Mouse (Mus musculus) kidney, embryonic 16.5 days (tissue): ENCODE data around the gene Klkb1. TPM values are rescaled to one million over a fixed set of nuclear protein-coding genes. Genes with fewer than 3 reads are reported as not detected.

ENCODE experiments used
- ATAC-seq: fragments of 200-750 bp; cut with Nextera tagmentation; 2 replicates; pipeline ENCODE4 v1.8.0; 2017; ENCODE audit warnings: moderate TSS enrichment; ENCODE audit not compliant: low FRiP score, low TSS enrichment
- H3K27ac ChIP-seq: fragments of 300-500 bp; sonication (generic); 2 replicates; pipeline ENCODE4 v1.5.1; 2014; ENCODE audit warnings: low read length
- H3K27me3 ChIP-seq: fragments of 300-500 bp; sonication (generic); 2 replicates; pipeline ENCODE4 v1.6.1; 2014; ENCODE audit warnings: low read length, control low read depth, mixed read lengths; ENCODE audit not compliant: insufficient read depth
- H3K36me3 ChIP-seq: fragments of 300-500 bp; sonication (generic); 2 replicates; pipeline ENCODE4 v1.6.1; 2014; ENCODE audit warnings: low read length, control low read depth, mixed read lengths; ENCODE audit not compliant: insufficient read depth
- H3K4me1 ChIP-seq: fragments of 300-500 bp; sonication (generic); 2 replicates; pipeline ENCODE4 v1.6.1; 2014; ENCODE audit warnings: low read length, control low read depth, mixed read lengths; ENCODE audit not compliant: insufficient read depth
- H3K4me2 ChIP-seq: fragments of 300-500 bp; sonication (generic); replicated peaks from 2 replicates; pipeline ENCODE4 v1.6.1; 2014; ENCODE audit warnings: low read depth, low read length
- H3K4me3 ChIP-seq: fragments of 300-500 bp; sonication (generic); 2 replicates; pipeline ENCODE4 v1.5.1; 2014; ENCODE audit warnings: mild to moderate bottlenecking, low read length
- H3K9ac ChIP-seq: fragments of 300-500 bp; sonication (generic); replicated peaks from 2 replicates; pipeline ENCODE4 v1.6.1; 2014; ENCODE audit warnings: low read length
- H3K9me3 ChIP-seq: fragments of 300-500 bp; sonication (generic); 2 replicates; pipeline ENCODE4 v1.6.1; 2016; ENCODE audit warnings: low read length, control low read depth
- WGBS: fragments of 180-500 bp; shearing (Covaris S2); extraction: QIAGEN DNeasy Blood & Tissue Kit; methylation state at CpG from one replicate; pipeline ENCODE4 v1.1.7; 2014; 5-methylcytosine and 5-hydroxymethylcytosine counted together
- polyA plus RNA-seq: library from polyadenylated mRNA; unstranded; fragments of >200 nt; fragmentation: Nextera tagmentation; extraction: Ambion mirVana; gene quantifications from 2 replicates; pipeline ENCODE4 v1.2.1, GENCODE M21; 2015

The Klkb1 gene
- polyA plus RNA-seq, 1 experiment from 2014 or later = 0.22 TPM

- ATAC-seq = no peak
- no peak overlapping the region for H3K27ac ChIP-seq
Observed at GRCm38 (mm10) chr8:45321365-45321764, 26.7 kb upstream of the Klkb1 start.

GRCm38 (mm10) chr8:45320930-45321329 lies 26.3 kb upstream of the Klkb1 start:
- WGBS = 71% methylated on average over 1 of the region's 1 CpGs
- no peaks in the 10 kb centered on the region for H3K36me3 ChIP-seq
- no peak for ATAC-seq
- H3K27me3 ChIP-seq = no peaks in the 10 kb centered on the region
- no peaks in the 10 kb centered on the region for H3K9me3 ChIP-seq
- H3K9ac ChIP-seq = no peak overlapping the region
- no peak overlapping the region for H3K4me2 ChIP-seq
- H3K27ac ChIP-seq = no peak overlapping the region
- no peaks in the 10 kb centered on the region for H3K4me1 ChIP-seq
- H3K4me3 ChIP-seq = no peak overlapping the region

More at GRCm38 (mm10) chr8:45321365-45321764, 26.7 kb upstream of the Klkb1 start:
- H3K4me2 ChIP-seq = no peak overlapping the region
- WGBS = 73% methylated on average over 2 of the region's 2 CpGs
- H3K27me3 ChIP-seq = no peaks in the 10 kb centered on the region
- H3K9me3 ChIP-seq = no peaks in the 10 kb centered on the region
- H3K4me3 ChIP-seq = no peak overlapping the region
- no peaks in the 10 kb centered on the region for H3K36me3 ChIP-seq
- no peak overlapping the region for H3K9ac ChIP-seq
- no peaks in the 10 kb centered on the region for H3K4me1 ChIP-seq

DNA sequence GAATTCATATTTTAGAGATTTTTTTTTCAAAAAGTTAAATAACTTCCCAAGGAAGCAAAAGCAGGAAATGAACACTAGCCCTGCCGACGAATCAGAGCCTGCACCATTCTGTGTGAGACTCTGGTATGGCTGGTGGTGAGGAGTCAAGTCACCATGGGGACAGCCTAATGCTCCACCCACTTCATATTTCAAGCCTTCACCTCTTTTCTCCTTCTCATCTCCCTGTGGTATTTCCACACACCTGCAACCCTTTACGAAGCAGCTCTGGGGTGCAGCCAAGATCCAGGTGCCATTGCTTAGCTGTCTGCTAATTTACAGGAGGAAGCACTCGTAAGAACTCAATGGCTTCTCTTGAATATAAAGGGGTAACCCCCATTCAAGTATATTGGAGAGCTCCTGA lies 16.3 kb upstream of the Klkb1 start:
- Histone ChIP-seq H3K4me3 (no peak overlapping the region), H3K4me2 (no peak overlapping the region), H3K36me3 (no peaks in the 10 kb centered on the region), H3K9me3 (no peaks in the 10 kb centered on the region), H3K4me1 (no peaks in the 10 kb centered on the region), H3K27me3 (no peaks in the 10 kb centered on the region), H3K9ac (no peak overlapping the region), H3K27ac (no peak overlapping the region)
- ATAC-seq = no peak
- WGBS = 79% methylated on average over 4 of the region's 4 CpGs

DNA sequence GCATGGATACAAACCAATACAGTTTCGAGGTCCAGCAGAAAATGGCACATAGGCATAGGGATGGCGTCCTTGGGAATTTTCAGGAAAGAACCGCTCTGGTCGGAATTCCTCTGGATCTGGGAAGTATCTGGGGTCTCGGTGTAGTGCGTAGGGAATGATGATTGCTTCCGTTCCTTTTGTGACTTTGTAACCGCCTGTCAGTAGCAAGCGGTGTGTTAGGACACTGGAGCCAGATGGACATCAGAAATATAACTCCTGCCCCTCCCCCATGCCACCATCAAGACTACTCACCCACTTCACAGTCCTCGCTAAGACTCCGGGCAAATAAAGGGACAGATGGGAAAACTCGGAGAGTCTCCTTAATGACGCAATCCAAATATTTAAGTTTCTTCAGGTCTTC lies 13.7 kb upstream of the Klkb1 start, which contains the start of gene Gm45753:
Gene Gm45753, minus strand, starts transcription at position 101 of the 400 bp plus-strand sequence.
- ATAC-seq = no peak
- Histone ChIP-seq H3K4me1 (no peaks in the 10 kb centered on the region), H3K9me3 (no peaks in the 10 kb centered on the region), H3K4me3 (no peak within 1 kb of the TSS), H3K27ac (no peak within 1 kb of the TSS), H3K9ac (no peak within 1 kb of the TSS), H3K4me2 (no peak within 1 kb of the TSS), H3K27me3 (no peaks in the 10 kb centered on the region), H3K36me3 (no peaks in the 10 kb centered on the region)
- 86% methylated on average over 13 of the region's 13 CpGs for WGBS

GRCm38 (mm10) chr8:45305479-45305878 lies 10.8 kb upstream of the Klkb1 start:
- ATAC-seq = no peak
- 29% methylated on average over 1 of the region's 1 CpGs for WGBS
- no peak overlapping the region for H3K4me2 ChIP-seq
- H3K4me1 ChIP-seq = no peaks in the 10 kb centered on the region
- no peak overlapping the region for H3K9ac ChIP-seq
- no peaks in the 10 kb centered on the region for H3K9me3 ChIP-seq
- no peaks in the 10 kb centered on the region for H3K27me3 ChIP-seq
- H3K27ac ChIP-seq = no peak overlapping the region
- no peak overlapping the region for H3K4me3 ChIP-seq
- no peaks in the 10 kb centered on the region for H3K36me3 ChIP-seq

GRCm38 (mm10) chr8:45304354-45304753 lies 9.7 kb upstream of the Klkb1 start:
- no peak for ATAC-seq
- H3K4me2 ChIP-seq = no peak overlapping the region
- no peak overlapping the region for H3K4me3 ChIP-seq
- H3K9me3 ChIP-seq = no peaks in the 10 kb centered on the region
- no peaks in the 10 kb centered on the region for H3K4me1 ChIP-seq
- H3K9ac ChIP-seq = no peak overlapping the region
- no peaks in the 10 kb centered on the region for H3K36me3 ChIP-seq
- 91% methylated on average over 3 of the region's 3 CpGs for WGBS
- no peak overlapping the region for H3K27ac ChIP-seq
- H3K27me3 ChIP-seq = no peaks in the 10 kb centered on the region

GRCm38 (mm10) chr8:45302390-45302789 lies 7.7 kb upstream of the Klkb1 start:
- Histone ChIP-seq H3K36me3 (no peaks in the 10 kb centered on the region), H3K27ac (no peak overlapping the region), H3K27me3 (no peaks in the 10 kb centered on the region), H3K9ac (no peak overlapping the region), H3K4me1 (no peaks in the 10 kb centered on the region), H3K9me3 (no peaks in the 10 kb centered on the region), H3K4me3 (no peak overlapping the region), H3K4me2 (no peak overlapping the region)
- no peak for ATAC-seq
- 62% methylated on average over 8 of the region's 8 CpGs for WGBS

- no peak overlapping the region for H3K4me3 ChIP-seq
- WGBS = 89% methylated on average over 6 of the region's 6 CpGs
- H3K4me1 ChIP-seq = no peaks in the 10 kb centered on the region
- H3K27ac ChIP-seq = no peak overlapping the region
- no peaks in the 10 kb centered on the region for H3K27me3 ChIP-seq
- no peak overlapping the region for H3K4me2 ChIP-seq
- no peak overlapping the region for H3K9ac ChIP-seq
- H3K36me3 ChIP-seq = no peaks in the 10 kb centered on the region
- H3K9me3 ChIP-seq = no peaks in the 10 kb centered on the region
- no peak for ATAC-seq
Observed at GRCm38 (mm10) chr8:45295276-45295675, 617 bp upstream of the Klkb1 start.

DNA sequence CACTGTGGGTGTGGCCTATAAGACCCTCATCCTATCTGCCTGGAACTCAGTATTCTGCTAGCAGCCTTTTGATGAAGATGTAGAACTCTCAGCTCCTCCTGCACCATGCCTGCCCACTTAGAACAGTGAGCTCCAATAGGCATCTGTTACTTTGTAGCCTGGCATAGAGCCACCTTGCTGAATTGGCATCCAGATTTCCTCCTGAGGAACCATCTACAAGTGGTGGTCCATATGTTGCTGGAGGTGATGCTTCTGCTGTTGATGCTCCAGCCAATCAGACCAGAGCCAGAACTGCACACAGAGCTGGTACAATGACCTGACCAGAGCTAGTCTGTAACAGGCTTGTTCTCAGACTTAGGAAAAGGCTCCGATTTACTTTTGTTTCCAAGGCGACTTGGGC lies 2.9 kb downstream of the Klkb1 start:
- 92% methylated on average over 2 of the region's 2 CpGs for WGBS
- Histone ChIP-seq H3K4me1 (no peaks in the 10 kb centered on the region), H3K36me3 (no peaks in the 10 kb centered on the region), H3K9me3 (no peaks in the 10 kb centered on the region), H3K9ac (no peak overlapping the region), H3K27ac (no peak overlapping the region), H3K27me3 (no peaks in the 10 kb centered on the region), H3K4me2 (no peak overlapping the region), H3K4me3 (no peak overlapping the region)
- no peak for ATAC-seq

DNA sequence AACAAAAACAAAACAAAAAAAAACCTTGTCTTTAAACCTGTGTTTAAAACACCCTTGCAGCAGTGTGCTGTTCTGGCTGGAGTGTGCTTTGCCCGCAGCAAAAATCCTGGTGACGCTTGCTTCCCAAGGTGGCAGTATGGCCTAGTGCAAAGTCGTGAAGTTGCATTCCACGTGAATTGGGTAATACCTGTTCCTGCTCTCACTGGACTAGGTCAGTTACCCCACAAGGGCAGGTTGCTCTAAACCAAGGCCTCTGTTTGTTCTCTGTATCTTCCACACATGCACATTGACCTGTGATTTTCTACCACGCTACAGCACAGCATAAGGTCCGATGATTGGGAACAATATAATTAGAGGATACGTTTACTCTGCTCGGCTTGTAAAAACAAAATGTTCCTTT lies 13.0 kb downstream of the Klkb1 start:
- Histone ChIP-seq H3K4me3 (no peak overlapping the region), H3K27ac (no peak overlapping the region), H3K9ac (no peak overlapping the region), H3K4me1 (no peaks in the 10 kb centered on the region), H3K9me3 (no peaks in the 10 kb centered on the region), H3K27me3 (no peaks in the 10 kb centered on the region), H3K4me2 (no peak overlapping the region), H3K36me3 (no peaks in the 10 kb centered on the region)
- 74% methylated on average over 8 of the region's 8 CpGs for WGBS
- no peak for ATAC-seq

GRCm38 (mm10) chr8:45277453-45277852 lies 17.2 kb downstream of the Klkb1 start:
- H3K4me3 ChIP-seq = no peak overlapping the region
- no peak overlapping the region for H3K4me2 ChIP-seq
- H3K36me3 ChIP-seq = no peaks in the 10 kb centered on the region
- WGBS = 59% methylated on average over 3 of the region's 3 CpGs
- no peak overlapping the region for H3K9ac ChIP-seq
- H3K4me1 ChIP-seq = no peaks in the 10 kb centered on the region
- no peak overlapping the region for H3K27ac ChIP-seq
- H3K9me3 ChIP-seq = no peaks in the 10 kb centered on the region
- ATAC-seq = no peak
- no peaks in the 10 kb centered on the region for H3K27me3 ChIP-seq
